8 mouse cellular contexts compared by ENCODE assay signal in the genomic region with DNA sequence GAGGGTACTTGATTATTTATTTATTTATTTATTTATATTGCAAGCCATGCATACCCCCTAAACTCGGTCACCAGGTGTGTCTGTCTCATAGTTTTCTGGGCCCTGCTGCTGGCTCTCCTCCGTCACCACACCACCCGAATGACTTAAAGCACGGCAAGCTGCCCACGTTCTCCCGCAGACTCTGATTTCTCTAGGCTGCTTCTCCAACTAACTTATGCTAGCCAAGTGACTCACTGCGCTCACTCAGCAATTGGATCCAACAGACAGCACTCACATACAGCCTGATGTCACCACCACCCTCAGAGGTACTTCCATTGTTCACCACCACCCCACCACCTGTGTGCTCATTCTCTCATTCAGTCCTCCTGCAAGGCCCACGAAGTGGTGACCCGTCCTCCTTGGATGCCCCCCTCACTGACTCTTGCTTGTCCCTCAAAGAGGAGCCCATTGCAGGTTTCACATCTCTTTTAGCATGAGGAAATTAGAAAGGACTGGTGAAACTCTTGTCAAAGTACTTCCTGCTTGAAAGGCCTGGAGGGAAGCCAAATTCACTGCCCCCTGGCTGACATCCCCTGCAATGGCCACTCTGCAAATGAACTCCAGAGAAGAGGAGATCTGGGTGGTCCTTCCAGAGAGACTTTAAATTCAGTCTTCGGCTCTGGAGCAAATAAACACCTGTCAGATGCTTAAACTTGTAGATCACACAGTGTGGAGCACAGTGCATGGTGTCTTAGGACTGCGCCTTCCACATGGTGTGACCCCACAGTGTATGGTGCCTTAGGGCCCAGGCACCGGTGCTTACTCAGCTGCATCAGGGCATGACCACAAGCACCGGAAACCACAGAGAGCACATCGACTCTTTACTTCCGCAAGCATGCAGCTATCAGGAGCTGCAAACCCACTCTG.
DNase-seq lines count a peak whose midpoint lies in the region; ATAC-seq lines count a peak whose summit lies in the region.

No protein-coding gene starts in this region.

- H3K36me3 ChIP-seq in intestine, embryonic 14.5 days (ENCODE audit: control insufficient read depth, insufficient read depth, low read length): no peaks in the 10 kb centered on the region
- no peaks in the 10 kb centered on the region for H3K36me3 ChIP-seq in liver, embryonic 12.5 days

- no peaks in the 10 kb centered on the region for H3K27me3 ChIP-seq in intestine, embryonic 14.5 days (replicated peaks; ENCODE audit: control insufficient read depth, insufficient read depth, low read length)
- H3K27me3 ChIP-seq in liver, embryonic 12.5 days (replicated peaks): 0 out of 2 replicates have a peak, but pooled peaks cover under 1% of the 10 kb centered on the region

- 0 out of 2 replicates have a peak, but pooled peaks have one; percentile 36 for ATAC-seq in intestine, embryonic 14.5 days (replicated peaks; ENCODE audit: low FRiP score, low TSS enrichment, low read depth)
- peak; percentile 69 for ATAC-seq in liver, embryonic 12.5 days

- H3K9ac ChIP-seq in intestine, embryonic 14.5 days (ENCODE audit: low read length): no peak overlapping the region
- H3K9ac ChIP-seq in liver, embryonic 12.5 days: no peak overlapping the region

- WGBS in intestine, embryonic 14.5 days: 67% methylated on average over 15 of the region's 15 CpGs
- 51% methylated on average over 15 of the region's 15 CpGs for WGBS in liver, embryonic 12.5 days (ENCODE audit: insufficient replicate concordance)

- DNase-seq in adrenal gland, adult 2 months: peak; percentile 26
- no peak for DNase-seq in adrenal gland, postnatal 25 days
- DNase-seq in testis, postnatal 10 days (ENCODE audit: low spot score): peak; percentile 52
- DNase-seq in testis, postnatal 14 days (ENCODE audit: low spot score): no peak
- DNase-seq in intestine, embryonic 14.5 days (ENCODE audit: low spot score): peak; percentile 65
- DNase-seq in retina, postnatal 1 day: peak; percentile 39
- DNase-seq in adipocyte (ENCODE audit: low spot score): no peak

- H3K4me1 ChIP-seq in intestine, embryonic 14.5 days (replicated peaks; ENCODE audit: control insufficient read depth, insufficient read depth, low read length): peaks cover 23% of the 10 kb centered on the region
- no peaks in the 10 kb centered on the region for H3K4me1 ChIP-seq in liver, embryonic 12.5 days

- H3K9me3 ChIP-seq in intestine, embryonic 14.5 days (ENCODE audit: control insufficient read depth, low read length): no peaks in the 10 kb centered on the region
- no peaks in the 10 kb centered on the region for H3K9me3 ChIP-seq in liver, embryonic 12.5 days (replicated peaks)

- no peak overlapping the region for H3K27ac ChIP-seq in intestine, embryonic 14.5 days (ENCODE audit: low read depth)
- H3K27ac ChIP-seq in liver, embryonic 12.5 days: no peak overlapping the region

- no peak overlapping the region for H3K4me2 ChIP-seq in intestine, embryonic 14.5 days (ENCODE audit: low read length)
- no peak overlapping the region for H3K4me2 ChIP-seq in liver, embryonic 12.5 days

- H3K4me3 ChIP-seq in intestine, embryonic 14.5 days (ENCODE audit: low read depth, low read length): no peak overlapping the region
- no peak overlapping the region for H3K4me3 ChIP-seq in liver, embryonic 12.5 days

Comparison
In these comparisons a context has a peak if more than half of its experiments do, and no peak if none do; other contexts are left out.
1. DNase-seq: peak in adrenal gland, adult 2 months (single experiment), testis, postnatal 10 days (single experiment), intestine, embryonic 14.5 days (single experiment) and retina, postnatal 1 day (single experiment); none in adrenal gland, postnatal 25 days (single experiment), testis, postnatal 14 days (single experiment) and adipocyte (single experiment).